Mouse (Mus musculus) megakaryocyte progenitor cell, adult 5-6 weeks (primary cell): ENCODE results near the gene Nav2. TPM values are rescaled to one million over a fixed set of nuclear protein-coding genes. Genes with fewer than 3 reads are reported as not detected.

ENCODE experiments used
- ATAC-seq: replicated peaks from 2 replicates; pipeline ENCODE4 v1.8.0; 2016; ENCODE audit warnings: mild to moderate bottlenecking, moderate TSS enrichment, inconsistent platforms; ENCODE audit not compliant: poor library complexity
- total RNA-seq, 2 experiments: library from RNA; stranded (forward) in 1 of 2; stranded (reverse) in 1 of 2; fragments of 157-497, 149-512 nt in 1 of 2; fragments of 200-1000 nt in 1 of 2; gene quantifications; 2 replicates each; pipeline versions ENCODE4 v1.2.3 to v1.2.4; 2015 to 2017

Gene Nav2
- total RNA-seq, 2 experiments from 2014 or later, result 16.4 to 27.0 TPM

GRCm38 (mm10) chr7:49341919-49342529 is 433.5 kb downstream of the Nav2 start:
- ATAC-seq, result no peak

DNA sequence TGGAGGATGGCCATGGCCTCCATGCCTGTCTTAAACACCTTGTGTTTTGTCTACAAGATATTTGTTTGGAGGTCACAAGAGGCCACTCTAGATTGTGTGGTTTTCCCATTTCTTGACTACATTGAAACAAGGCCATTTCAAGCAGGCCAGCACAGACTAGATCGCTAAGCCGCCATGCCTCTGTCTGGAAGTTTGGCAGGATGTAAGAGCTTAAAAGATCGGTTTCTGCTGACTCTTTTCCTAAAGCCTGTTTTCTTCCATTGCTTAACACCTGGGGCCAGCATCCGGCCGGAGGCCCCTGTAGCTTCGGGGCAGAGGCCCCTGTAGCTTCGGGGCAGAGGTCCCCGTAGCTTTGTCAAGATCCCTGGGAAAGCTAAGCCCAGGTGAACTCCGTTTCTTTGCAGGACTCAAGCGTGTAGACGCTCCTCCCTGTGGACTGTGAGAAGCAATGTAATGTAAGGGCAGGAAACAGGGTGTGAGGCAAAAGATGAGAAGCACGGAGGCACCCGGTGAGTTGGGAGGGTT is 434.1 kb downstream of the Nav2 start:
- ATAC-seq, result 0 out of 2 replicates have a peak, but pooled peaks have one; percentile 2

DNA sequence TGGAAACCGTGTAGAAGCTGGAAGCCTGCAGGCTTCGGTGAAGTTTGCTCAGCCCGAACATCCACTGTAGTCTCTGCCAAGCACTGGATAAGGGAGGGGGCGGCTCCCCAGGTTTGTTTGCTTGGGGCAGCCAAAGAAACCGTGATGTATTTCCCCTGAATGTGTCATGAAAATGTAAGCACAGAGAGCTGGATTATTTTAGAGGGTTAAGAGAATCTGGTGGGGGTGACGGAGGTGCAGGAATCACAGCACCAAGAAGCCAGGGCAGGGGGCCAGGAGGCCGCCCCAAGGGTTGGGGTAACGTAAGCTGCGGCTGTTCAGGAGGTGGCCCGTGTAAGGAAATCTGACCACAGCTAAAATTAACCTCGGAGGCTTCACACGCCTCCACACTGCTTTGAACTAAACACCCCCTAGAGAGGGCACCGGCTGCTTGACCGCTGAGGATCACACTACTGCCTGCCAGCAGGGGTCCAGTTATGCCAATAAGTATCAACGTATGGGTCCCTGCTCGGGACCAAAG is 434.6 kb downstream of the Nav2 start:
- ATAC-seq, result peak; percentile 46

GRCm38 (mm10) chr7:49343752-49344484 is 435.4 kb downstream of the Nav2 start:
- no peak for ATAC-seq

- ATAC-seq, result no peak
Measured at GRCm38 (mm10) chr7:49347338-49348272, 439.1 kb downstream of the Nav2 start.

- no peak for ATAC-seq
Measured at GRCm38 (mm10) chr7:49348636-49349035, 440.1 kb downstream of the Nav2 start.

DNA sequence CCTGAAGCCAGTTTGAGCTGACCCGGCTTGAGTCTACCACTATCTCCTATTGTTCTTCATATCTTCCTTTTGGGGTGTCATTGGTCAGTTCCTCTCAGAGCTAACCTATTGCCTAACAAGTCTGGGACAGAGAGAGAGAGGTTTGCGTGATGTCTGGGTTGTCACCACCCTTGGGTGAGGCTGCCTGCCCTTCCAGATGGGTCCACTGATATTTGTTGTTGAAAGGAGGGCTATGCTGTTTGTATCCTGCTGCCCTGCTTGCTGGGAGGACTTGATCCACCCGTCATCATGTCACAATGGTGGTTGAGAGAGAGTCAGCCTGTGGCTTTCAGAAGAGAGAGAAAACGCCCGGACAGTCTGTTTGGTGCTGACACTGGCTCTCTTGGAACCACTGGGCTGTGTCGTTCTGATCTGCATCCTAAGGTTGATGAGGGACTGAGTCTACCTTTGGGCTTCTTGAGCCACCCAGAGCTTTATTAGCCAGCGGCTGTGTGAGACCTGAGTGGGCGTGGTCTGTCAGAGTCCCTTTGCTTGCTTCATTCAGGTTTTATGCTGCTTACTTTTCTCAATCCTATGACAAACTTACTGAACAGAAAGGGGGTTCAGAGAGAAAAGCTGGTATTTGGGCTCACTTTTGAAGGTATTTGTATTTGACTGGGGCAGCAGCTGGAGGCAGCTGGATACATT is 441.9 kb downstream of the Nav2 start:
- no peak for ATAC-seq

DNA sequence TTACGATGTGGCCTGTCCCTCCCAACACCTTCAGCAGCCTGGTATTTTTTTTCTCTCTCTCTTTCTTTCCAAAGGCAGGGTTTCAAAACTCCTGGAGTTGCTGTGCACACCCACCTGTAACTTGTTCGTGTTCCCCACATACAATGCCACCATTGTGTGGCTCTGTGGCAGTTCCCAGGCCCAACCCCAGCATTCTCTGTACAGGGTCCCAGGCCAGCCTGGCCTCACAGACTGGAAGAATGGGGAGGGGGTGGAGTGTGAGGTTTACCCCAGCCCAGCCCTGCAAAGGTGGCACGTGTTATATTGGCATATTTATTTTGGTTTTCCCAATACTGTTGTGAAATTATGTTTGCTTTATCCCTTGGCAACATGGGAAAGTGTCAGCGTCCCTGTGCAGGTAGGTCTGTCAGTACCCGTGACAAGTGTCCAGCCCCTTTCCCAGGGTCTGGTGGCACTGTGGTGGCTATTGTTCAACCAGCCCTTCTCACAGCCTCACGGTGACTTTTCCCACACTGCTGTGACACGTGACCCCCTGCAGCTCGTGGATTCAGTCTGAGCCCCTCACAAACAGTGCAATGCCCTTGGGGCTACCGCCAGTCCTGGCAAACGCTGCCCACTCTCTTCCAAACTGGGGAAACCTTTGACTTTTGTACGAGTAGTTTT is 443.2 kb downstream of the Nav2 start:
- no peak for ATAC-seq

DNA sequence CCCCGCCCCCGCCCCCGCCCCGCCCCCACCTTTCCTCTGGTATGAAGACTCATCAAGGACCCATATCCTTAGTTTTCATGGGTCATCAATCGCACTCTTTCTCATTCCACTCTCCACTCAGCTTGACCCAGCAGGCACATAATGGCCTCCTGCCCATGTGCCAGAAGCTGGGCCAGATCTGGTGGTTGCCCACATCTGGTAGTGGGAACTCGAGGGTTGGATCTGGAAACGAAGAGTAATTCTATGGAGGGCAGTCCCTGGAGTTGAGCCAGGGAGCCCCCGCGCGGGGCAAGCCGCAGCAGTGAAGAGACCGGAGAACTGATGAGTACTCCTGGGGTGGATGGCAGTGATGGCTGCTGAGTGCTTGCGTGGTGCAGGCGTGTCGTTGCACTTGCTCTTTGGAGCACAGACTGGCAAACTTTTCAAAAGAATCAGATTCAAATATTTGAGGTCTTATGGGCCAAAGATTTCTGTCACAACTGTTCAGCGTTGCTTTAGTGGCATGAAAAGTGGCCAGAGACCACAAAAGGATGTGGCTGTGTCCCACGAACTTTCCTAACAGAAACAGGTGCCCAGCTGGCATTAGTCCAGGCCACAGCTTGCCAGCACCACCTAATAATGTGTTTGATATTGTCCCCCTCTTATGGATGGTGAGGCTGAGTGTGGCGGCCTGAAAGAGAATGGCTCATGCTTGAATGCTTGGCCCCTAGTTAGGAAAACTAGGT is 449.1 kb downstream of the Nav2 start:
- ATAC-seq, result no peak

DNA sequence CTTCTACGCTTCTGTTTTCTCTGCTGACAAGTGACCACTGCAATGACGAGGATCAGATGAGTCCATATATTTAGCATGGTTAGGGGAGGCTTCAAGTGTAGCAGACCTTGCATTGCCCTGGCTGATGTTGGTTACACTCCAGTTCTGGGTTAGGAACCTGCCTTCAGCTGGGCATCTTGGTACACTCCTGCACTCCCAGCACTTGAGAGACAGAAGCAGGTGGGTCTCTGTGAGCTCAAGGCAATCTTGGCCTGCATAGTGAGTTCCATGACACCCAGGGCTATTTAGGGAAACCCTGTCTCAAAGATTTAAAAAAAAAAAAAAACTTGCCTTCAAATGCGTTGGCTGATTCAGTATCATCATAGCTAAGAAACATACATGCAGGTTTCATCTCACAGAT is 450.6 kb downstream of the Nav2 start:
- ATAC-seq, result no peak

DNA sequence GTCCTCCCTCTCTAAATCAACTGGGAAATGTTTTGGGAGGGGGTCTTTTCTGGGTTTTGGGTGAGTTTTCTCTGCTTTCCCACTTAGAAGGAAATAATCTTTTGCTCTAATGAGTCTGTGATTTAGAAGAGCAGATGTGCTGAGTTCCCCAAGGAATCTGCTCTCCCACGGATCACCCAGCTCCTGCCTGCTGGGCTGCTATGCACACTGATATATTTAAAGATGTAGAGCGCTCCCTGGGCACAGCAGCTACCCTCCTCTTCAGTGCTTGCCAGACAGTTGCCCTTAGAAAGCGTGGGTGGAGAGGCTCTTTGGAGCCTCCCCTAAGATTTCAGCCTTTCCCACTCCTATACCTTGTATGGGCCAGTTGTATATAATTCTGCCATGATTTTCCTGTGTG is 452.1 kb downstream of the Nav2 start:
- no peak for ATAC-seq

GRCm38 (mm10) chr7:49361465-49362090 is 453.1 kb downstream of the Nav2 start:
- no peak for ATAC-seq

DNA sequence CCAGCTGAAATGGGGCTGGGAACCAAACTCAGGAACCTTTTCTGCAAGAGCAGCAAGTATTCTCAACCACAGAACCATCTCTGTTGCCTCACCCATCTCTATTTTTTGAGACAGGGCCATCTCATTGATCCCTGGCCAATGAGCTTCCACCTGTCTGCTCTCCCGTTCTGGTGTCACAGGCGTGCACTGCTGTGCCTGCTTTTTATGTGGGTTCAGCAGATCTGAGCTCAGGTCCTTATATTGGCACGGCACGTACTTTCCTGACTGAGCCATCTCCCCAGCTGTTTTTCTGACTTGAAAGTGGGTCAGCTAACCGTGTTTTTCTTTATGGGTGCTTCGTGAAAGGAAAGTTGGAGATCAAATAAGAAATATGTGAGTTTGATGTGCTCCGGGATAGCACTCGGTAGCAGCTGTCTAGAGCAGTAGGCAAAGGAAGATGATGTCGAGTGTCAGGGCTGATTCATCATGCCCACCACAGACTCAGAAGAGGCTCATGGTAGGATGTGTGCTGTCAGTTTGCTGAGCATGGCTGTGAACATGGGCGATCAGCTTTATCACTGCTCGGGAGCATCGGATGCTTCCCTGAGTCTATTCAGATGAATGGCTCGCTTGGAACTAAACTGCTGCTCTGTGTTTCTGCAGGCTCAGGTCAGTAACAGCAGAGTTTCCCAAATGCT is 456.1 kb downstream of the Nav2 start:
- no peak for ATAC-seq

DNA sequence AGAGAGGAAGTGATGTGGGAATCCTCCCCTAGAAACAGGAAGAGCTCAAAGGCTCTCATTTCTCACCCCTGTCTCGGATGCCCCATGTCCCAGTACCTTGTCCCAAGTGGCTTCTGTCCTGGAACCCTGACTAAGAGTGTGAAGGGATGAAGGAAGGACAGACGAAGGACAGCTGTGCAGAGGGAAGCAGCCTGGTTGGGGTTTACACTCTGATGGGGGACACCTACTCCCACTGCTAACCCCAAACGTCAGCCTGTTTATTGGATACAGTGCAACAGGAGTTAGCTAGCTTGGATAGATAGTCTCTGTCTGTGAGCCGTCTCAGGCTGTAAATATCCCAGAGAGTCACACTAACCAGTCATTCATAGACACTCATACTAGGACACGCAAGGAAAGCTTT is 460.1 kb downstream of the Nav2 start:
- no peak for ATAC-seq

DNA sequence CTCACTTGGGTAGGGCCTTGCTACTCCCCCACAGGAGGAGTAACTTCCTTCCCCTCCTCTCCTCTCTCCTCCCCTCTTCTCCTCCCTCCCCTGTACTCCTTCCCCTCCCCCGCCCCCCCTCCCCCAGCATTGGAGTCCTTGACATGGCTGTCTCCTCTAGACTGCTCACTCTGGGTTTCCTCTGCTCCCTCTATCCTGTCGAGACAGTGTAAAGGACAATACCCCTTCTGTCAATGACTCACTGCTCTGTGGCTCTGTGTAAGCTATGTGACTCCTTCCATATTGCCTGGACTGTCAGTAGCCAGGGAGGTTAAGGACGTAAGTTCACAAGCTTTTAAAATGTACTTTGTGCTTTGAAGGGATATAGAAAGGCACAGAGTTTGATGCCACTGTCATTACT is 460.5 kb downstream of the Nav2 start:
- no peak for ATAC-seq

DNA sequence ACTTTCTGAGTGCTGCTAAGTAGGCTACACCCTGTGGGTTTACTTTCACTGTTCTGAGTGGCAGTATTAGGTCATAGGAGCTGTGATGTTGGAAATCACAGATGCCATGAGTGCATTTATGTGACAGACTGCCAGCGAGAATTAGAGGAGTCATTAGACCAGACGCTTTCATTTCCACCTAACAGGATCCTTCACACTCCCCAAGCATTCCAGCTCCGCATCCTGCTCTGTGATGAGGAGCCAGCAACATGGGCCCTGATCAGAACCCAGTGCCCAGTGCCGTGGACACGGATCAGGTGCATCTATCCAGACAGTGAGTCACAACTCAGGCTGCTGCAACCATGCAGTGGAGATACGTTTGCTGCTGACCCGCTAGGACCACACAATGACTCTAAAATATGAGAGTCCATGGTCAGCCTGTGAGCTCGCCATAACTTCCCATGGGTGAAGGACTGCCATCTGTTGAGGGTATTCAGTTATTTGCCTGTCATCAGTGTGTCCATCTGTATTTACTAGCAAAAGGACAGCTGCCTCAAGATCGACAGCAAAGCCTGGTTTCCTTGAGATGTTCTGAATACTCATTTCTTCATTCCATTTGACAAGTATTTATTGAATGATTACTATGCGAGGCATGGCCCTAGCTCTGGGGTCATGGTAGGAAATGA is 461.4 kb downstream of the Nav2 start:
- no peak for ATAC-seq

GRCm38 (mm10) chr7:49371345-49371744 is 462.8 kb downstream of the Nav2 start:
- no peak for ATAC-seq

- ATAC-seq, result no peak
Measured at GRCm38 (mm10) chr7:49371972-49372371, 463.5 kb downstream of the Nav2 start.
